Mouse (Mus musculus): ENCODE data around the gene Zglp1. TPM values are rescaled to one million over a fixed set of nuclear protein-coding genes. Genes with fewer than 3 reads are reported as not detected.

Zglp1 gene
- total and polyA plus RNA-seq, 2 experiments from 2014 or later: not detected

- TF ChIP-seq EP300 (IDR thresholded peaks at IDR 0.05; ENCODE audit: low read depth): no peak
- peak; percentile 61 for TF ChIP-seq CTCF (IDR thresholded peaks at IDR 0.05; ENCODE audit: low read depth)
- Histone ChIP-seq H3K27ac (ENCODE audit: low read depth) (no peak overlapping the region), H3K9ac (replicated peaks; ENCODE audit: low read depth, low read length) (no peak overlapping the region), H3K4me1 (ENCODE audit: control insufficient read depth, insufficient read depth) (peaks cover 38% of the 10 kb centered on the region), H3K4me2 (ENCODE audit: low read depth, low read length) (peak overlapping the region; percentile 77), H3K9me3 (replicated peaks; ENCODE audit: control insufficient read depth, low read length) (no peaks in the 10 kb centered on the region), H3K36me3 (replicated peaks; ENCODE audit: control insufficient read depth, insufficient read depth, low read length) (0 out of 2 replicates have a peak, but pooled peaks cover 5% of the 10 kb centered on the region), H3K27me3 (ENCODE audit: control insufficient read depth, insufficient read depth, low read length) (peaks cover 52% of the 10 kb centered on the region), H3K4me3 (ENCODE audit: low read depth, low read length) (peak overlapping the region; percentile 54)
- WGBS: under 1% methylated on average over 13 of the region's 13 CpGs
- ATAC-seq (ENCODE audit: insufficient read depth, low read depth) (peak; percentile 73), DNase-seq (ENCODE audit: low spot score) (peak; percentile 90)
These were observed 36.1 kb downstream of the Zglp1 start for GRCm38 (mm10) chr9:21030781-21031250.

- Histone ChIP-seq H3K4me1 (ENCODE audit: control insufficient read depth, insufficient read depth) (peaks cover 38% of the 10 kb centered on the region), H3K4me2 (ENCODE audit: low read depth, low read length) (peak overlapping the region; percentile 77), H3K27ac (ENCODE audit: low read depth) (no peak overlapping the region), H3K9ac (replicated peaks; ENCODE audit: low read depth, low read length) (no peak overlapping the region), H3K9me3 (replicated peaks; ENCODE audit: control insufficient read depth, low read length) (no peaks in the 10 kb centered on the region), H3K36me3 (replicated peaks; ENCODE audit: control insufficient read depth, insufficient read depth, low read length) (0 out of 2 replicates have a peak, but pooled peaks cover 5% of the 10 kb centered on the region), H3K4me3 (ENCODE audit: low read depth, low read length) (peak overlapping the region; percentile 54), H3K27me3 (ENCODE audit: control insufficient read depth, insufficient read depth, low read length) (peaks cover 45% of the 10 kb centered on the region)
- 21% methylated on average over 22 of the region's 22 CpGs for WGBS
- DNase-seq (ENCODE audit: low spot score) (no peak), ATAC-seq (ENCODE audit: insufficient read depth, low read depth) (no peak)
- no peak for TF ChIP-seq EP300 (IDR thresholded peaks at IDR 0.05; ENCODE audit: low read depth)
These were observed 36.8 kb downstream of the Zglp1 start for GRCm38 (mm10) chr9:21030055-21030600.

DNA sequence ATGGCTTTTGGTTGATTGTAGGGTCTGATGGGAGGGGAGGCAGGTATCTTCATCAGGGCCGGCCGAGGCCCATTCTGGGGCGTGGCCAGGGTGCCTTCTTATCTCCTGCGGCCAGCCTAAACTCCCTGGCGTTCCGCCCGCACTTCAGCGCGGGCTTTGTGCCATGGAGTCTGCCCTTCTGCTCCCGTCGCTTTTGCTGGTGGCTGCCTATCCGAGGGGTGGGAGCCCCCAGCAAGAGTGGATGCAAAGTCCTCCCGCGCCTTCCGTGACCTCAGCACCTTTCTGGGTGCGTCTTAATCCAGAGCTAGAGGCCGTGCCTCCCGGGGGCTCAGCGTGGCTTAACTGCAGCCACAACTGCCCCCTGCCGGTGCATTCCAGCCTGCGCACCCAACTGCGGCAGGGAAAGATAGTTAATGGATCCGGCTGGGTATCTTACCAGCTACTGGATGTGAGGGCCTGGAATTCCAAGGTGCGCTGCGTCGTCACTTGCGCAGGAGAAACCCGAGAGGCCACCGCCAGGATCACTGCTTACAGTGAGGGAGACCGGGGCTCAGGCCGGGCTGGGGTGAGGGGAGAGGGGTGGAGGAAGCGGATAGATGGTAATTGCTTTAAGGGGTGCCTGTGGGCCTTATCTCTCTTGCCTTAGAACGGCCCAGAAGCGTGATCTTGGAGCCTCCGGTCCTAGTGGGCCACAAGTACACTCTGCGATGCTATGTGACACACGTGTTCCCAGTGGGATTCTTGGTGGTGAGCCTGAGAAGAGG is 37.4 kb downstream of the Zglp1 start, which contains the start of gene Icam4:
Gene Icam4 (plus strand): TSS at position 83 of the 764 bp plus-strand sequence.
- Histone ChIP-seq H3K27me3 (ENCODE audit: control insufficient read depth, insufficient read depth, low read length) (peaks cover 38% of the 10 kb centered on the region), H3K9me3 (replicated peaks; ENCODE audit: control insufficient read depth, low read length) (no peaks in the 10 kb centered on the region), H3K36me3 (replicated peaks; ENCODE audit: control insufficient read depth, insufficient read depth, low read length) (0 out of 2 replicates have a peak, but pooled peaks cover 5% of the 10 kb centered on the region), H3K9ac (replicated peaks; ENCODE audit: low read depth, low read length) (no peak within 1 kb of the TSS), H3K27ac (ENCODE audit: low read depth) (no peak within 1 kb of the TSS), H3K4me1 (ENCODE audit: control insufficient read depth, insufficient read depth) (peaks cover 38% of the 10 kb centered on the region), H3K4me3 (ENCODE audit: low read depth, low read length) (peak within 1 kb of the TSS; percentile 54), H3K4me2 (ENCODE audit: low read depth, low read length) (peak within 1 kb of the TSS; percentile 77)
- peak; percentile 77 for DNase-seq (ENCODE audit: low spot score)
- WGBS: 1% methylated on average over 37 of the region's 37 CpGs
- ATAC-seq (ENCODE audit: insufficient read depth, low read depth): peak; percentile 42
- TF ChIP-seq EP300 (IDR thresholded peaks at IDR 0.05; ENCODE audit: low read depth) (no peak), CTCF (IDR thresholded peaks at IDR 0.05; ENCODE audit: low read depth) (peak; percentile 75)

DNA sequence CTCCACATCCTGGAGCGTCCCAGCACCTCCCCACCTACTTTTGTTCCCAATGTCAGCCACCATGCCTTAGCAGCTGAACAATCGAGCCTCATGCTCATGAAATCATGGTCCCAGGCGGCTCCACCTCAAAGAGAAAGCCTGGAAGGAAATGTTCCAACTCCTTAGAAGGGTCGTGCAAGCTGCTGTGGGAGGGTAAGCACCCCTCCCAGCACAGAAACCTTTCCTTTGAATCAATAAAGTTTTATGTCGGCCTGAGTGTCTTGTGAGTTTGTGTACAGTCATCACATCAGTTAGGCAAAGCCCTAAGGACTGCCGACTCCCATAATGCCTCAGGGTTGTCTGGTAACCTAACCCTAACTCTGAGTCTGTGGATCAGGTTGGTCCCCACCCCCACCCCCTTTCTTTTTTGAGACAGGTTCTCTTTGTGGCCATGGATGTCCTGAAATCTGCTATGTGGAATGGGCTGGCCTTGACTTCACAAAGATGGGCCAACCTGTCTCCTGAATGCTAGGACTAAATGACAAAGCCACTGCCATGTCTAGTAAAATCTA is 38.3 kb downstream of the Zglp1 start:
- H3K9ac ChIP-seq (replicated peaks; ENCODE audit: low read depth, low read length): no peak overlapping the region
- no peak overlapping the region for H3K4me3 ChIP-seq (ENCODE audit: low read depth, low read length)
- peaks cover 38% of the 10 kb centered on the region for H3K4me1 ChIP-seq (ENCODE audit: control insufficient read depth, insufficient read depth)
- H3K27ac ChIP-seq (ENCODE audit: low read depth): no peak overlapping the region
- DNase-seq (ENCODE audit: low spot score) (no peak), ATAC-seq (ENCODE audit: insufficient read depth, low read depth) (no peak)
- peaks cover 31% of the 10 kb centered on the region for H3K27me3 ChIP-seq (ENCODE audit: control insufficient read depth, insufficient read depth, low read length)
- H3K9me3 ChIP-seq (replicated peaks; ENCODE audit: control insufficient read depth, low read length): no peaks in the 10 kb centered on the region
- 0 out of 2 replicates have a peak, but pooled peaks cover 5% of the 10 kb centered on the region for H3K36me3 ChIP-seq (replicated peaks; ENCODE audit: control insufficient read depth, insufficient read depth, low read length)
- TF ChIP-seq CTCF (IDR thresholded peaks at IDR 0.05; ENCODE audit: low read depth): no peak
- no peak for TF ChIP-seq EP300 (IDR thresholded peaks at IDR 0.05; ENCODE audit: low read depth)
- no peak overlapping the region for H3K4me2 ChIP-seq (ENCODE audit: low read depth, low read length)
- WGBS: 70% methylated on average over 6 of the region's 6 CpGs

DNA sequence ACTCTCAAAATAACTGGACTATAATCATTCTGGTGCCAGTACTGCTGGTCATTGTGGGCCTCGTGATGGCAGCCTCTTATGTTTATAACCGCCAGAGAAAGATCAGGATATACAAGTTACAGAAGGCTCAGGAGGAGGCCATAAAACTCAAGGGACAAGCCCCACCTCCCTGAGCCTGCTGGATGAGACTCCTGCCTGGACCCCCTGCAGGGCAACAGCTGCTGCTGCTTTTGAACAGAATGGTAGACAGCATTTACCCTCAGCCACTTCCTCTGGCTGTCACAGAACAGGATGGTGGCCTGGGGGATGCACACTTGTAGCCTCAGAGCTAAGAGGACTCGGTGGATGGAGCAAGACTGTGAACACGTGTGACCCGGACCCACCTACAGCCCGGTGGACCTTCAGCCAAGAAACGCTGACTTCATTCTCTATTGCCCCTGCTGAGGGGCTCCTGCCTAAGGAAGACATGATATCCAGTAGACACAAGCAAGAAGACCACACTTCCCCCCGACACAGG is 39.1 kb downstream of the Zglp1 start:
- no peak overlapping the region for H3K9ac ChIP-seq (replicated peaks; ENCODE audit: low read depth, low read length)
- ATAC-seq (ENCODE audit: insufficient read depth, low read depth): no peak
- no peak for DNase-seq (ENCODE audit: low spot score)
- no peak overlapping the region for H3K27ac ChIP-seq (ENCODE audit: low read depth)
- no peak overlapping the region for H3K4me2 ChIP-seq (ENCODE audit: low read depth, low read length)
- peaks cover 32% of the 10 kb centered on the region for H3K4me1 ChIP-seq (ENCODE audit: control insufficient read depth, insufficient read depth)
- H3K36me3 ChIP-seq (replicated peaks; ENCODE audit: control insufficient read depth, insufficient read depth, low read length): 0 out of 2 replicates have a peak, but pooled peaks cover 5% of the 10 kb centered on the region
- peaks cover 23% of the 10 kb centered on the region for H3K27me3 ChIP-seq (ENCODE audit: control insufficient read depth, insufficient read depth, low read length)
- no peak for TF ChIP-seq EP300 (IDR thresholded peaks at IDR 0.05; ENCODE audit: low read depth)
- TF ChIP-seq CTCF (IDR thresholded peaks at IDR 0.05; ENCODE audit: low read depth): no peak
- WGBS: 70% methylated on average over 8 of the region's 8 CpGs
- H3K4me3 ChIP-seq (ENCODE audit: low read depth, low read length): no peak overlapping the region
- no peaks in the 10 kb centered on the region for H3K9me3 ChIP-seq (replicated peaks; ENCODE audit: control insufficient read depth, low read length)
